Mouse (Mus musculus) kidney, postnatal 14 days (tissue): ENCODE results near the gene Cdkn2c.
A peak's percentile ranks its signal among the peaks of the same experiment; 100 is the strongest.
"Not testable (repeated sequence)": the region's sequence is repeated elsewhere in the genome, so short reads cannot be mapped to it uniquely, and the experiment has no call there.

Experiments
- DNase-seq: peaks from one replicate; pipeline ENCODE4 v3.0.0; 2022; ENCODE audit warnings: mixed read lengths

The Cdkn2c gene

GRCm38 (mm10) chr4:109666461-109667269 is at the start of gene Cdkn2c:
Gene Cdkn2c (minus strand): TSS chr4:109667189.
- DNase-seq: peak; percentile 95

GRCm38 (mm10) chr4:109705349-109705748 is 38.4 kb upstream of the Cdkn2c start:
- no peak for DNase-seq

- peak; percentile 16 for DNase-seq
These were observed 36.6 kb upstream of the Cdkn2c start for GRCm38 (mm10) chr4:109703568-109703967.

GRCm38 (mm10) chr4:109700727-109701126 is 33.7 kb upstream of the Cdkn2c start:
- DNase-seq: not testable (repeated sequence)

DNA sequence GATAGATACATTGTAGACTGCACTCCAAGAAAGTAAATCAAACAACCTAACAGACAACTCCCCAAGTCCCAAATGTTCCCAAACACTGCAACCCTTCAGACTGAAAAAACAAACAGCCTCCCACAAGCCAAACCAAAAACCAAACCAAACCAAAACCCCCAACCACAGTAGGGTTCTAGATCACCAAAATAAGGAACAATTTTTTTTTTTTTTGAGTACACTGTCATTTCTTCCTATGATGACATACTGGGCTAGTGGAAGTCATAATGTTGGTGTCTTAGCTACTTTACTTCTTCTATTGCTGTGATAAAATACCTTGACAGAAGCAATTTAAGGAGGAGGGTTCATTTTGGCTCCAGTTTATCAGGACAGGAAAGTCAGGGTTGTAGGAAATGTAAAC is 25.7 kb upstream of the Cdkn2c start:
- no peak for DNase-seq

DNA sequence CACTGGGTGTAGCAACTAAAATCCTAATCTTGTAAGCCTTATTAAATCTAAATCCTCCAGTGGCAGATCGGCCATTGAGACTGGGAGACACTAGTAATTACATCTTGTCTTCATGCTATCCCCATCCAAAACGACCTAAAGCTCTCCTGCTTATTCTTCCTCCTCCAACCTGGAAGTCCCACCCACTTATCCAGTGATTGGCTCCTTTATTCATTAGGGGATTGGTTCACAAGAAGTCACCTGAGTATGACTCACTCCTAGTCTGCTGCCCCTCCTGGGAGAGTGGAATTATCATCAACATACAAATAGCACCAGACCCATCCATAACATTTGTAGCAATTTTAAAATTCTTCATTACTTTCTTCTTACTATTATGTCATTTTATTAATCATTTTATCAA is 16.6 kb upstream of the Cdkn2c start:
- DNase-seq: no peak

- DNase-seq: no peak
These were observed 10.2 kb upstream of the Cdkn2c start for GRCm38 (mm10) chr4:109677221-109677620.

DNA sequence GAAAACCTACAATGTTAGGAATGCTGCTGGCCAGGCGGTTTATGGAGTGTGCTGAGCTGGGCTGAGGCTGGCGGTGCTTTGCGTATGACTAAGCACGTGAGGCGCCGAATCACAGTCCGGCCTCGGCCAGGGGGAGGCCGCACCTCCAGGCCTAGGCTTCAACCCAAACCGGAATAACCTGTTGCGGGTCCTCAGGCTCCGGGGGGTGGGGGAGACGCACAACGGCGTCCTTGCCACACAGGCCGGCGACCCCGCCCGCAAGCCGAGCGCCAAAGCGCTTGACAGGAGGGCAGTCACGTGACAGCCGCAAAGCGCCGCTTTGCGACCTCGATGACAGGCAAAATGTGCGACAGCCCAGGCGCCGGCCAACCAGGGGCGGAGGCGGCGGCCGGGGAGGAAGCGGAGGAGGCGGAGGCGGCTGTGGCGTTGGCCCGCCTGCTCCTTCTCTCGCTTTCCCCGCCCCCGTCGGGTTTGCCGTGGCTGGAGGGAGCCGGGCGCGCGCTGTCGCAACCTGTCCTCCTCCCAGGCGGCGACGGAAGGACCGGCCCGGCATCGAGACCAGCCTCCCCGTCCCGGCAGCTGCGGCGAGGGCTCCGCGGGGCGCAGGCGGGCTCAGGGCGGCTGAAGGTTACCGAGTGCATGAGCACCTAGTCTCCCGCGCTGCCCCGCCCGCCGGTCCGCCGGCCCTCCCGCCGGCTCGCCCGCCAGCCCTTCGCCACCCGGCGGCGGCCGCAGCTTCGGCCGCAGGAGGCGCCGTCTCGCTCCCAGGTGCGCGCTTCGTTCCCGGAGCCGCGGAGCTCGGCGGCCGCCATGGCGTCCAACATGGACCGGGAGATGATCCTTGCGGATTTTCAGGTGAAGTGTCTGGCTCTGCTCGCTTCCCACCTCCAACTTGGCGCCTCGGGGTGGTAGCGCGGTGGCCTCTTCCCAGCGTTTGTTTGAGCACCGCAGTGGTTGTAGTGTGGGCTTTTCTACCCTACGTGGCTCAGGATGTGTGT is 9.5 kb upstream of the Cdkn2c start, which contains the start of gene Faf1:
Gene Faf1, plus strand, starts transcription at position 371 of the 998 bp plus-strand sequence.
- peak; percentile 99 for DNase-seq

- DNase-seq: no peak
These were observed 7.1 kb upstream of the Cdkn2c start for GRCm38 (mm10) chr4:109674097-109674496.

GRCm38 (mm10) chr4:109671941-109672340 is 5.0 kb upstream of the Cdkn2c start:
- no peak for DNase-seq

DNA sequence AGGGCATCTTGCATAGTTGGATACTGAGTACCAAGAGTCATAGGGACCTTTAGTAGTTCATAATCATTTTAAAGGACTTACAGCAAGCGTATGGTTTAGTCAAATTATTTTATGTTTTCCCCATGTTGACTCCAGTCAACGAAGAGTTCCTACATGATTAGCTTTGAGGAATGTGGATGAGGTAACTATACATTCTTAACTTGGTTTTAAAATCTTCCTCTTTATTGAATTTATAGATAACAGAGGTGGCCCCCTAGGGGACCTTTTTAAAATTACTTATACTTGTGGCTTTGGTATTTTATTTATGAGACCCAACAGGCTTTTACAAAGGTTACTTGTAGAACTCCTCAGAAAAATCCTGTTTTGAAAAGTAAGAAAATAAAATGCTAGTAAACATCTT is 3.2 kb upstream of the Cdkn2c start:
- DNase-seq: no peak

DNA sequence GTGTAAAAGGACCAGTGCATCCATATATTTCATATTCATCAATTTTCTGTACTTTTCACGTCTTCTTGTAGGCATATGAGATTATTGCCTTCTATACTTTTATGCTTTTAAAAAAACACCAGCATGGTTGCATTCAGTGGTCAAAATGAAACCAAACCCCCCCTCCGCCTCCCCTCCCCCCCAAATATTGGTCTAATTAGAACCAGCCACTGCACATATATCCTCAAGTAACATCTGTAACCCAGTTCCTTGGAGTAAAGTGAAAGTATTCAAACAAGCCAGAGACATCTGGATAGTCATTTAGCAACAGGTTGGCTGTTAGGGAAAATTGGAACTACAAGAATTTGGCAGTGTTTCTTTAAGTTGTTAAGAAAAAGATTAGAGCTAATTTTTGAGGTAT is 529 bp upstream of the Cdkn2c start:
- DNase-seq: no peak

DNA sequence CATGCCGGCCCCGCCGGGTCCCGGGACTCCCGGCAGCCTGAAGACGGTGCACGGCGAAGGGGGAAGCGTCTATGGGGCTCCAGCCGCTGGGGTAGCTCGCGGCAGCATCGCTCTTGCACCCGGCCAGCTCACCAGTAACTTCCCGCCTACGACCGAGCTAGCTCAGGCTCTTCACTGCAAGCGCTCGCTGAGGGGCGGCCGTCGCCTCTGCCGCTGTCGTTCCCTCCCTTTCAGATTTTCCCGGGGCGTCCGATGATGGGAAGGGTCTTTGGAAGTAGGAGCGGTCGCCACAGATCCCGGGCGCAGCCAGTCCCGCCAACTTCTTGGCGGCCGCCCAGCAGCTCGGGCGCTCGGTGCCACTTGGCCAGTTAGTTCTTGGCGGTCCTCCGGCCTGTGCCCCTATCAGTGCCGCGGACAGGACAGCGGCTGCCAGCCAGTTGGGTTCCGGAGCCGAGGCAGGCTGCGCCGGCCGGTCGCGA is 968 bp downstream of the Cdkn2c start:
- DNase-seq: peak; percentile 63

- peak; percentile 77 for DNase-seq
These were observed 1.6 kb downstream of the Cdkn2c start for GRCm38 (mm10) chr4:109665101-109665981.

GRCm38 (mm10) chr4:109664091-109664490 is 2.9 kb downstream of the Cdkn2c start:
- DNase-seq: no peak

- DNase-seq: no peak
These were observed 4.7 kb downstream of the Cdkn2c start for GRCm38 (mm10) chr4:109662271-109662670.

GRCm38 (mm10) chr4:109661183-109661582 is 5.8 kb downstream of the Cdkn2c start:
- DNase-seq: no peak

- DNase-seq: no peak
These were observed 6.4 kb downstream of the Cdkn2c start for GRCm38 (mm10) chr4:109660568-109660967.

DNA sequence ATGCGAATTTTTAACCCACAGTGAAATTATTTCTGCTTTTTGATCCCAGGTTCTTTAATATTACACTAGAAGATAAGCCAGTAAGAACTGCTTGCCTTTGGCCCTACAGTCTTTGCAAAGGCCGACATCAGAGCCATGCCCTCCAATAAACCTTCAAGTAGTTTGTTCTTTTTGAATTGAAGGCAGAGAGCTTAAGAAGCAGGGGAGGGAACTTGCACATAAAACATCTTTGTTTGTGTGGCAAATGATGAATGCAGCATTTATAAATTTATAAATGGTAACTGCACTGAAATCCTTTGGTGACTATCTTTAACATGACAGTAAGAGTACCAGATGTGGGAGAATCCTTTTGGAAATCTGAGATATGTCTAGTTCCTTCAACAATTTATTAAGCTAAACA is 7.4 kb downstream of the Cdkn2c start:
- no peak for DNase-seq

DNA sequence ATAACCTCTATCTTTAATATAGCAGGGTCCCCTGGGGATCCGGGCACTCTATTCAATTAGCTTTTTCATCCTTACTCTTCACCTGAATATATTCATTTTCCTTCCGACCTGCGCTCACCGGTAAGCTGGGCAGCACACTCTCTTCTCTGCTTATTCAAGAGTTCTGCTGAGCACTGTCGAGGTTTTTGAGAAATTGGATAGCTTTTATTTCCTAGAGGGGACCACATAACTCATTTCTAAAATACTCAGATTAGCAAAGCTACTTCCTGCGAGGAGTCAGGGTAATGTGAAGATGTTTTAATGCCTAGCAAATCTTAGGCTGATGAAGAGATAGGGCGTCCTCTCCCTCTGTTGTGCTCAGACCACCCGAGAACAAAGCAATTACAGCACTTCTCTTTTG is 8.2 kb downstream of the Cdkn2c start:
- no peak for DNase-seq

DNA sequence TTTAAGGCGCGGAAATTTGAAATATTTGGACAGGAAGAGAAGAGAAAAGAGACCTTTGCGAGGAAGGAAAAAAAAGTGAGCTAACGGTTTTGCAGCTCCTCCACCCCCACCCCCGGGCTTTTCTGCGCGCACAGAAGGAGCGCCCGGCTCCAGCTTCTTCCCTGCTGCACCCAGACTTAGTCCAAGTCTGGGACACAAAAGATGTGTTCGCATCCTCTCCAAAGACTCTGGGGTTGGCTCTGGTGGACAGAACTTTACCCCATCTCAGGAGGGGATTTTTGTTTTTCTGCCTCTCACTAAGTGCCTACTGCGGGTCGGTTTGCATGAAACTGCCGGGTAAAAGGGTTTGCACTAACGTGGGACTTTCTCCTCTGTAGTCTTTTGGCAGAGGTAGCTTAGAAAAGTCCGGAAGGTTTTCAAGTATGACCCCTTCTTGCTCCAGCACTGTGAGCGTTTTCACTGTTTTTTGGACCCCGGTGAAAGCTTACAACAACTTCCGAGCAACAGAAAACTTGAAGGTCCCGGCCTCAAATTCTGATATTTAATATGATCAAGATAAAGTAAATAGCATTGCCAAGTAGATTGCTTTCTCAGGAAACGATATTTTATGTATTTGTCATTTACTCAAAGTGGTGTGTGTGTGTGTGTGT is 9.0 kb downstream of the Cdkn2c start:
- no peak for DNase-seq
